8 mouse cellular contexts compared by ENCODE assay signal in the genomic region with DNA sequence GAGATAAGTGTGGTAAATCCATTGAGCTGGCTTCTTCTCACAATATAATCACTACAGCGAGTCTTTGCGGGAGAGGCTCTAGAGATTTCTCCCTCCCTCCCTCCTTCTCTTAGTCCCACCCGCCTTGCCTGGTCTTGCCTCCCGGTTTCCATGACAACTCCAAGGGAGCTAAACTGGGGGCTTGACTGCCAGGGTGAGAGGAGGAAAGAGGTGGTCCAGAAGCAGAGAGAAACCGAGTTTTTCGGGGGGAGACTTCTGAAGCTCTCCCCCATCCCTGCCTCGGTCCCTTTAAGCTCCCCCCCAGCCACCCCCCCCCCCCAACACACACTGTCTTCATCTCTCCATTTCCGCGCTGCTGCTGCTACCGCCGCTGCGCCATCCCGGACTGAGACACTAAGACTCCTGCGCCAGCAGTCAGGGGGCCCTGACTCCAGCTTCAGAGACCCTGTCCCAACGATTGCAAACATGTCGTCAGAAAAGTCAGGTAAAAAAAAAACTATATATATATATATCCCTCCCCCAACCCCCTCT. TPM values are rescaled to one million over a fixed set of nuclear protein-coding genes. Genes with fewer than 3 reads are reported as not detected.
DNase-seq lines count a peak whose midpoint lies in the region; ATAC-seq lines count a peak whose summit lies in the region.
"Had no signal": no experiment of that assay in that cellular context is flagged by ENCODE, and none has a peak within 500 bp of the region (broad histone marks: within the 10 kb centered on the region; RNA-seq: fewer than 3 reads in every experiment).

Prrt1 (plus strand) TSS at position 313 of the 531 bp plus-strand sequence.

- H3K36me3 ChIP-seq in lung, embryonic 15.5 days = no peaks in the 10 kb centered on the region
- H3K36me3 ChIP-seq in heart, embryonic 15.5 days = peaks cover 6% of the 10 kb centered on the region; the same call in 1 of the 2 replicates
- H3K36me3 ChIP-seq in limb, embryonic 11.5 days (ENCODE audit: control insufficient read depth, insufficient read depth, low read length) = no peaks in the 10 kb centered on the region

- no peak for DNase-seq in lung, postnatal 14 days
- peak; percentile 81 for DNase-seq in cerebellum, adult 9-11 months
- DNase-seq in limb, embryonic 11.5 days (ENCODE audit: low spot score) = peak; percentile 46
- DNase-seq in right cerebral cortex, adult 18-20 months = peak; percentile 78
- DNase-seq in natural killer cell, adult 2 months (ENCODE audit: low spot score in 2 of 2) = no peak

- peaks cover 57% of the 10 kb centered on the region for H3K27me3 ChIP-seq in lung, embryonic 15.5 days
- H3K27me3 ChIP-seq in heart, embryonic 15.5 days = peaks cover 54% of the 10 kb centered on the region
- H3K27me3 ChIP-seq in limb, embryonic 11.5 days (ENCODE audit: control insufficient read depth, insufficient read depth, low read length) = peaks cover 31% of the 10 kb centered on the region

- peaks cover 49% of the 10 kb centered on the region for H3K4me1 ChIP-seq in lung, embryonic 15.5 days
- H3K4me1 ChIP-seq in heart, embryonic 15.5 days (replicated peaks) = peaks cover 53% of the 10 kb centered on the region
- peaks cover 31% of the 10 kb centered on the region for H3K4me1 ChIP-seq in limb, embryonic 11.5 days (ENCODE audit: control insufficient read depth, insufficient read depth, low read length)

- H3K27ac ChIP-seq in lung, embryonic 15.5 days = no peak within 1 kb of the TSS
- H3K27ac ChIP-seq in heart, embryonic 15.5 days = peak within 1 kb of the TSS; percentile 94
- no peak within 1 kb of the TSS for H3K27ac ChIP-seq in limb, embryonic 11.5 days (replicated peaks; ENCODE audit: low read depth, low read length)

- WGBS in lung, embryonic 15.5 days = 0% methylated on average over 16 of the region's 16 CpGs
- 5% methylated on average over 16 of the region's 16 CpGs for WGBS in heart, embryonic 15.5 days
- under 1% methylated on average over 16 of the region's 16 CpGs for WGBS in limb, embryonic 11.5 days

- no peak for ATAC-seq in lung, embryonic 15.5 days (ENCODE audit: borderline replicate concordance, extremely low read depth, low FRiP score, low TSS enrichment)
- no peak for ATAC-seq in heart, embryonic 15.5 days (replicated peaks; ENCODE audit: insufficient number of reproducible peaks, insufficient read depth, low FRiP score, low read depth)
- no peak for ATAC-seq in limb, embryonic 11.5 days (ENCODE audit: insufficient number of reproducible peaks, low FRiP score, low TSS enrichment, low read depth)

- H3K9me3 ChIP-seq in lung, embryonic 15.5 days = no peaks in the 10 kb centered on the region
- no peaks in the 10 kb centered on the region for H3K9me3 ChIP-seq in heart, embryonic 15.5 days (replicated peaks)
- H3K9me3 ChIP-seq in limb, embryonic 11.5 days (ENCODE audit: control insufficient read depth, low read length) = no peaks in the 10 kb centered on the region

- H3K9ac ChIP-seq in lung, embryonic 15.5 days = no peak within 1 kb of the TSS
- H3K9ac ChIP-seq in heart, embryonic 15.5 days = peak within 1 kb of the TSS; percentile 70
- H3K9ac ChIP-seq in limb, embryonic 11.5 days (ENCODE audit: low read length) = no peak within 1 kb of the TSS

- H3K4me3 ChIP-seq in lung, embryonic 15.5 days = peak within 1 kb of the TSS; percentile 69
- peak within 1 kb of the TSS; percentile 85 for H3K4me3 ChIP-seq in heart, embryonic 15.5 days
- peak within 1 kb of the TSS; percentile 82 for H3K4me3 ChIP-seq in limb, embryonic 11.5 days (ENCODE audit: low read depth, low read length)

- peak within 1 kb of the TSS; percentile 82 for H3K4me2 ChIP-seq in lung, embryonic 15.5 days
- peak within 1 kb of the TSS; percentile 97 for H3K4me2 ChIP-seq in heart, embryonic 15.5 days
- peak within 1 kb of the TSS; percentile 94 for H3K4me2 ChIP-seq in limb, embryonic 11.5 days (ENCODE audit: low read depth, severe bottlenecking)

RNA-seq across cellular contexts. Expression of gene Prrt1, which starts in this region (rescaled TPM):
- polyA plus RNA-seq in lung, embryonic 15.5 days (2015; fragmentation: Nextera tagmentation; extraction: Ambion mirVana) = 0.16 and 0.46 TPM in 2 replicates
- polyA plus RNA-seq in heart, embryonic 15.5 days (2015; fragmentation: Nextera tagmentation; extraction: Ambion mirVana) = 0.42 and 1.2 TPM in 2 replicates
- polyA plus RNA-seq in limb, embryonic 11.5 days (2014; fragmentation: Nextera tagmentation; extraction: Ambion mirVana) = 0.17 and 0.20 TPM in 2 replicates
- polyA plus RNA-seq: erythroblast, embryonic 14.5 days had no signal

Comparison
In these comparisons a context has a peak if more than half of its experiments do, and no peak if none do; other contexts are left out.
1. Peak in DNase-seq, H3K4me3 ChIP-seq and H3K4me2 ChIP-seq in limb, embryonic 11.5 days; RNA of the gene not detected or under 1 TPM.
2. DNase-seq: peak in cerebellum, adult 9-11 months (single experiment) and right cerebral cortex, adult 18-20 months (single experiment); none in lung, postnatal 14 days (single experiment) and natural killer cell, adult 2 months (0 of 2).
3. Peak in every context shown above with its lines, with median percentiles within 50 percentile points of each other: H3K4me2 ChIP-seq and H3K4me3 ChIP-seq.